Mouse (Mus musculus) CH12.LX (cell line): ENCODE measurements around the gene Lama5. TPM values are rescaled to one million over a fixed set of nuclear protein-coding genes. Genes with fewer than 3 reads are reported as not detected.

Experiments
- DNase-seq: peaks from one replicate; pipeline ENCODE4 v3.0.0-alpha.2; 2013; ENCODE audit errors: extremely low read depth
- H3K27ac ChIP-seq: 2 replicates; pipeline ENCODE4 v1.5.1; 2012; ENCODE audit warnings: low read depth, mild to moderate bottlenecking, control low read depth, moderate library complexity; ENCODE audit not compliant: insufficient read depth
- H3K27me3 ChIP-seq: replicated peaks from 2 replicates; pipeline ENCODE3; 2012; ENCODE audit warnings: inconsistent platforms
- H3K36me3 ChIP-seq, 2 experiments: replicated peaks in 1 of 2; 2 replicates each; pipeline versions ENCODE3 to v1.6.1; 2012; ENCODE audit warnings: inconsistent platforms in 1 of 2, low read length in 1 of 2, mild to moderate bottlenecking in 1 of 2, mixed read lengths in 1 of 2, moderate library complexity in 1 of 2; ENCODE audit not compliant: control insufficient read depth in 1 of 2, insufficient read depth in 1 of 2
- H3K4me1 ChIP-seq, 2 experiments: 2 replicates each; pipeline ENCODE4 v1.6.1; 2012; ENCODE audit warnings: inconsistent platforms in 1 of 2, moderate library complexity in 1 of 2; ENCODE audit not compliant: insufficient read depth in 2 of 2, control insufficient read depth in 1 of 2
- H3K4me2 ChIP-seq: 2 replicates; pipeline ENCODE4 v1.6.1; 2012; ENCODE audit warnings: low read depth, mild to moderate bottlenecking, control low read depth; ENCODE audit not compliant: poor library complexity, insufficient read depth, severe bottlenecking
- H3K4me3 ChIP-seq, 3 experiments: fragments of 150-350 bp in 1 of 3; sonication (generic) in 1 of 3; replicated peaks in 1 of 3; 2 replicates each; pipeline versions ENCODE3 to v1.5.1; 2011 to 2012; ENCODE audit warnings: low read depth in 2 of 3, low read length in 2 of 3, mild to moderate bottlenecking in 2 of 3, moderate library complexity in 2 of 3, control low read depth in 1 of 3, improper control_type of control experiment in 1 of 3, inconsistent platforms in 1 of 3, mixed read lengths in 1 of 3; ENCODE audit not compliant: poor library complexity in 1 of 3
- H3K79me2 ChIP-seq: replicated peaks from 2 replicates; pipeline ENCODE4 v1.6.1; 2012; ENCODE audit warnings: mild to moderate bottlenecking, moderate library complexity; ENCODE audit not compliant: control insufficient read depth, poor library complexity, insufficient read depth, severe bottlenecking; ENCODE audit errors: extremely low read depth
- H3K9ac ChIP-seq: 2 replicates; pipeline ENCODE4 v1.6.1; 2012; ENCODE audit warnings: low read depth, mild to moderate bottlenecking, control low read depth, moderate library complexity; ENCODE audit not compliant: insufficient read depth
- H3K9me3 ChIP-seq: replicated peaks from 2 replicates; pipeline ENCODE3; 2012; ENCODE audit warnings: low read length, inconsistent platforms, mixed read lengths
- CHD1 ChIP-seq: IDR thresholded peaks from 2 replicates; pipeline ENCODE4 v1.6.1; 2012; ENCODE audit warnings: low read depth, low read length, improper control_type of control experiment, inconsistent platforms
- CTCF ChIP-seq, 2 experiments: IDR thresholded peaks in 1 of 2; conservative IDR thresholded peaks in 1 of 2; 2 replicates each; pipeline ENCODE4 v1.5.1; 2011 to 2012; ENCODE audit warnings: low read depth in 2 of 2, low read length in 2 of 2, improper control_type of control experiment in 1 of 2, inconsistent platforms in 1 of 2, mild to moderate bottlenecking in 1 of 2, moderate library complexity in 1 of 2
- ELF1 ChIP-seq: IDR thresholded peaks from 2 replicates; pipeline ENCODE4 v1.6.1; 2014; ENCODE audit warnings: low read depth, mild to moderate bottlenecking, inconsistent platforms, low read length, improper control_type of control experiment
- EP300 ChIP-seq: IDR thresholded peaks from 2 replicates; pipeline ENCODE4 v1.6.1; 2011; ENCODE audit warnings: low read length, improper control_type of control experiment
- GABPA ChIP-seq: IDR thresholded peaks from 2 replicates; pipeline ENCODE4 v1.6.1; 2012; ENCODE audit warnings: low read depth, low read length, improper control_type of control experiment, inconsistent platforms; ENCODE audit not compliant: insufficient replicate concordance
- HCFC1 ChIP-seq: IDR thresholded peaks from 2 replicates; pipeline ENCODE4 v1.6.1; 2012; ENCODE audit warnings: low read depth, mild to moderate bottlenecking, inconsistent platforms, low read length, improper control_type of control experiment
- MAX ChIP-seq: IDR thresholded peaks from 2 replicates; pipeline ENCODE4 v1.6.1; 2011; ENCODE audit warnings: low read length, improper control_type of control experiment
- MAZ ChIP-seq: IDR thresholded peaks from 2 replicates; pipeline ENCODE4 v1.6.1; 2012; ENCODE audit warnings: low read depth, mild to moderate bottlenecking, inconsistent platforms, low read length, improper control_type of control experiment, moderate library complexity
- MEF2A ChIP-seq: IDR thresholded peaks from 2 replicates; pipeline ENCODE4 v1.6.1; 2014; ENCODE audit warnings: low read depth, mild to moderate bottlenecking, inconsistent platforms, low read length, improper control_type of control experiment, borderline replicate concordance
- MXI1 ChIP-seq: IDR thresholded peaks from 2 replicates; pipeline ENCODE4 v1.6.1; 2011; ENCODE audit warnings: mild to moderate bottlenecking, low read depth, low read length, improper control_type of control experiment
- NRF1 ChIP-seq: IDR thresholded peaks from 2 replicates; pipeline ENCODE4 v1.6.1; 2014; ENCODE audit warnings: low read depth, mild to moderate bottlenecking, inconsistent platforms, low read length, improper control_type of control experiment, moderate library complexity
- PAX5 ChIP-seq: IDR thresholded peaks from 2 replicates; pipeline ENCODE4 v1.6.1; 2012; ENCODE audit warnings: low read length, inconsistent platforms, mixed read lengths
- SMC3 ChIP-seq: IDR thresholded peaks from 2 replicates; pipeline ENCODE4 v1.6.1; 2011; ENCODE audit warnings: low read depth, low read length, improper control_type of control experiment
- TBP ChIP-seq: conservative IDR thresholded peaks from 2 replicates; pipeline ENCODE4 v1.6.1; 2011; ENCODE audit warnings: low read depth, low read length, improper control_type of control experiment
- ZMIZ1 ChIP-seq: IDR thresholded peaks from 2 replicates; pipeline ENCODE4 v1.6.1; 2012; ENCODE audit warnings: low read depth, mild to moderate bottlenecking, inconsistent platforms, low read length, improper control_type of control experiment
- dilution Hi-C: fragments of 300-500 bp; cut with MboI; formaldehyde crosslinking; loops from 2 replicates; pipeline ENCODE4 v1.14.3; 2020; ENCODE audit warnings: low sequenced_read_pairs; ENCODE audit not compliant: extremely low pct_unique_long_range_greater_than_20kb, extremely low pct_ligation_motif_present
- in situ Hi-C: fragments of 300-500 bp; cut with MboI; formaldehyde crosslinking; loops from 3 replicates; pipeline ENCODE4 v1.14.3; 2019; ENCODE audit warnings: low sequenced_read_pairs, low pct_ligation_motif_present, low pct_unique_long_range_greater_than_20kb, mixed read lengths
- polyA plus RNA-seq: library from polyadenylated mRNA; unstranded; fragments of >175 nt; gene quantifications from 2 replicates; pipeline ENCODE4 v1.2.1, GENCODE M21; 2012; ENCODE audit warnings: low read depth; ENCODE audit not compliant: insufficient read length
- total RNA-seq, 2 experiments: library from RNA; depleted of rRNA; stranded (reverse); fragments of 300-350 nt in 1 of 2; fragments of >200 nt in 1 of 2; gene quantifications; 2 replicates each; pipeline ENCODE4 v1.2.3; 2012 to 2014

Lama5 gene
- total and polyA plus RNA-seq, 3 experiments = 0.20 to 0.85 (median 0.67) TPM

DNA sequence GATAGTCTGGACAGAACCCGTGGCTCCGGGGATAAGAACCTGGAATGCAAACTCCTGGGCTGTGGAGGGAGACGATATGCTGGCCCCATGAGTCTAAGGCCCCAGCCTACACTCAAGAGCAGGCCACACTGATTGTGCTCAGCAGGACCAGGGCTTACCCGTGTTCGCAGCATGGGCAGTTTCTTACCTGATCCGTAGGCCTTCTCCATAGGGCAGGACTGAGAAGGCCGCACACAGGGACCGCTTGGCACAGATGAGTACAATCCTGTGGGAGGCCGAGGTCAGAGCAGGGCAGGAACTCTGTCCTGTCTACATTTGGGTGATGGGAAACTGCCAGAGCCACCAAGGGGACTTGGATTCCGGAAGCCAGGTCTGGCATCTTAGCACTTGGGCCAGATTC is 37.2 kb upstream of the Lama5 start:
- TF ChIP-seq CHD1 (no peak), PAX5 (no peak), MEF2A (no peak), CTCF (conservative IDR thresholded peaks at IDR 0.05 in 1 of 2, IDR thresholded peaks at IDR 0.05 in 1 of 2; ENCODE audit: low read depth in 2 of 2, low read length in 2 of 2) (no peak), NRF1 (no peak), GABPA (no peak), MAZ (no peak), MXI1 (no peak), ZMIZ1 (no peak), EP300 (no peak), HCFC1 (no peak), TBP (no peak), SMC3 (no peak)
- peaks cover 7% of the 10 kb centered on the region for H3K79me2 ChIP-seq

DNA sequence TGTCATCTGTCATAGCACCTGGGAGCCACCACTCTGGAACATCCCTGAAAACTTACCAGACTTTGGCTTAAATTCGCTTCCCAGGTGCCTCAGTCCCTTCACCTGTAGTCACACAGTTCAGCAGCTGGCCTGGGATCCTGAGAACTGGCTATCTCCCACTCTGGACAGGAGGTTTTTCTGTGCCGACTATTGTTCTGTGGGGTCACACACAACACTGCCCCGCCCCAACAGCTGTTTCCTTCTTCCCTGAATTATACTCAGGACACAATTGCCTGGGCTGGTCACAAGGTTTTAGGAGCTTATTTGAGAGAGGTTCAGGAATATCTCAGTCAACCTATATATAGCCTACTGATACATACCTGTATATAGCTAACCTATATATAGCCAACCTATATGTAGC is 36.8 kb upstream of the Lama5 start:
- no peak for DNase-seq
- dilution Hi-C loops (no loop called here), in situ Hi-C loops (no loop called here)
- Histone ChIP-seq H3K9ac (no peak overlapping the region), H3K79me2 (peaks cover 12% of the 10 kb centered on the region), H3K4me2 (no peak overlapping the region), H3K9me3 (no peaks in the 10 kb centered on the region), H3K27ac (no peak overlapping the region; the same call in 1 of the 2 replicates), H3K4me3 (no peak overlapping the region), H3K27me3 (no peaks in the 10 kb centered on the region), H3K4me1 (peaks cover 0 to 27% of the 10 kb centered on the region in 2 experiments; a peak in 3 of 4 replicates), H3K36me3 (peaks cover 68 to 95% of the 10 kb centered on the region in 2 experiments)
- no peak for TF ChIP-seq ZMIZ1
- TF ChIP-seq ELF1 = no peak
- TF ChIP-seq MAX = no peak
- no peak for TF ChIP-seq MEF2A

More for the DNA sequence above, 37.2 kb upstream of the Lama5 start:
- no peak for DNase-seq
- H3K4me2 ChIP-seq = no peak overlapping the region
- H3K4me3 ChIP-seq = no peak overlapping the region
- no peak overlapping the region for H3K9ac ChIP-seq
- H3K4me1 ChIP-seq = peaks cover 0 to 31% of the 10 kb centered on the region in 2 experiments; a peak in 3 of 4 replicates
- no peak overlapping the region for H3K27ac ChIP-seq
- dilution Hi-C loops = no loop called here
- no peaks in the 10 kb centered on the region for H3K27me3 ChIP-seq
- H3K36me3 ChIP-seq = peaks cover 69 to 96% of the 10 kb centered on the region in 2 experiments
- in situ Hi-C loops = no loop called here
- no peaks in the 10 kb centered on the region for H3K9me3 ChIP-seq
